Mouse (Mus musculus) erythroid progenitor cell, adult 5-6 weeks (primary cell): ENCODE results near the gene Sbf2. TPM values are rescaled to one million over a fixed set of nuclear protein-coding genes. Genes with fewer than 3 reads are reported as not detected.

ENCODE experiments used
- ATAC-seq: replicated peaks from 2 replicates; pipeline ENCODE4 v1.8.0; 2016; ENCODE audit warnings: moderate number of reproducible peaks, mild to moderate bottlenecking, moderate TSS enrichment, inconsistent platforms; ENCODE audit not compliant: poor library complexity, low FRiP score, severe bottlenecking
- total RNA-seq, 2 experiments: library from RNA; stranded (forward) in 1 of 2; stranded (reverse) in 1 of 2; fragments of 150-400 nt in 1 of 2; fragments of 186-747, 209-891 nt in 1 of 2; gene quantifications; 2 replicates each; pipeline versions ENCODE4 v1.2.3 to v1.2.4; 2015 to 2017; ENCODE audit warnings: low replicate concordance in 2 of 2

Sbf2 gene
- total RNA-seq, 2 experiments from 2014 or later = 0.38 to 10.9 TPM

DNA sequence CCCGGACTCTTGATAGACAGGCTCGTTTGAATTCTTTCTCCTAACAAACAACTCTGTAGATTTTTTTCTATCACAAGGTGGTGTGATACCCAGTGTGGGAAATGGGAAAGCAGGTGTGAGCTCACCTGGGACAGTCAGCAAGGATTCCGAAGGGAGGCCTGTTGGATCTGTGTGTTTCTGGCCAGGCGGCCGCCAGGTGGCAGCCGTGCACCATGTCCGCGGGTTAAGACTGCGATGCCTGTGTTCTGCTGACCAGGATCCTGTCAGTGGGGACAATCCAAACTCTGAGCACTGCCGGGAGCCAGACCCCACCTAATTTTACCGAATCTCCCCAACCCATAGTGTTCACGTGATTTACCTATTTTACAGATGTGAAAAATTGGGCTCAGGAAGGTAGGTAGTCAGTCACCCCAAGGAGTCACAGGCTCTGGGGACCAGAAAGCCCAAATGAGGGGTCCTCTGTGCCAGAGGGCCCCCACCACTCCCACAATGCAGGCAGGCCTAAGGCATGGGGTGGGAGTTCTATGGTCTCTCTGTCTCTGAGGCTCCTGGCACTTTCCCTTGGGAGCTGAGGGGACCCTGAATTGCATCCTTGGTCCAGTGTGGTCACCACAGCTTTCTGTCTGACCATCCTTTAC, 327.8 kb downstream of the Sbf2 start:
- ATAC-seq = peak; percentile 52; the same call in 1 of the 2 replicates

DNA sequence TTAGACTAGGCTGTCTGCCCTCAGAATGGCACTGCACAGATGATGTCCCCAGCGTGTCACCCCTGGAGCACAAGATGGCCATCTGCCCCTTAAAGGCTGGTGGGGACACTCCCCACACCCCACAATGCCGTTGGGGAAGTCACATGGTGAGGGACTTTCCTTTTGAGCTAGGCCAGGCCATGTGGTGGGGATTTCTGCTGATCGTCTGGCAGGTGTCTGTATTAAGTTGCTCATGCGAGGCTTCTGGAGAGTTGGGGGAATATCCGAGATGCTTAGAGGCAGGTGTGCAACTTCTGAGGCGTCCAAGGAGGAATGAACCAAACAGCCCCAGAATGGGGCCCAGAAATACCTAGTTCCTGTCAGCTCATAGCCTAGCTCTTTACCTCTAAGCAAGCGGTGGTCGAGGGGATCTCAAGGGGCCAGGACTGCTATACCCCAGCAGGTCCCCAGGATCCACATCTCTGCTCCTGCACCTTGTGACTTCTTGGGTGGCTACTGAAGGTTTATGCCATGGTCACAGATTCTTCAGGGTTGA, 328.5 kb downstream of the Sbf2 start:
- ATAC-seq = no peak

DNA sequence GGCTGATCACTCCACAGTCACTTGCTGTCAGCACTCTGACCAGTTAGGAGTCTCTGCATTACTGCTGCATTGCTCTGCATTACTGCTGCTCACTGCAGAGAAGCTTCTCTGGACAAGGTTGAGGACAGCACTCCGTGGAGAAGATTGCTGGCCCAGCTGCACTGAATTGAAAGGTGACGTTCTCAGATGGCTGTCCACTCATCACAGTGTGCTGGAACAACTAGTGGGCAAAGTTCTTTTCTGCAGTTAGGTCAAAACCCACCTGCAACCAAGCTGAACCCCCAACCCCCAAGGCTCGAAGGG, 328.9 kb downstream of the Sbf2 start:
- ATAC-seq = no peak

DNA sequence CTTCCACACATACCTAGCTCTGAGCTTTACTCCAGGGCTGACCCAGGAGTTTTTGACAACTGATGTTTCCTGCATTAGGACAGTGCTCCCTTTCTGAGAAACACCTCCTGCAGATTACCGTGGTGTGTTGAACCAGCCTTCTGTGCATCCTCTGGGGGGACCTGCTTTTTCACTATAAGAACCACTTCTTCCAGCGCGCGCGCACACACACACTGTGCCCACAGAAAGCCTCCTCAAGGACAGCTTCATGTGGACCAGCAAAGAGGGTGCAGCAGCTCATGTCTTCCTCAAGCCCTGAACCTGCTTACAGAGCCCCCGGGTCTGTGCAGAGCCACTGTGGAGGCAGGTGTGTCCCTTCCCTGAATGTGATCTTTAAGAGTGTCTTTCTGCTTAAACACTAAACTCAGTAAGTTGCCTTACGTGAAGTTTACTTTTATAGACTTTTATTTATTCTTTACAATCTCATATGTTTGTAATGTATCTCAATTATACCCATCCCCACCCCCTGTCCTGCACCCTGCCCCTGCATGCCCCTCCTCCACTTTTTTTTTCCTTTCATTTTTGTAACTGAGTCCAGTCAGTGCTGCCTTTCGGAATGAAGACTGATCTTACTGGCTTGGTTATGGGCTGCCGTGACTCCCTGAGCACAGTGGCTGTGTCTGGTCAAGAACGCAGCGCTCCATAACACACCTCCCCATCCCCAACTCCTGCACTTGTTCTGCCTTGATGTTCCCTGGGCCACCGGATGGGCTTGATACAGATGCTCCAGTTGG, 329.5 kb downstream of the Sbf2 start:
- no peak for ATAC-seq

DNA sequence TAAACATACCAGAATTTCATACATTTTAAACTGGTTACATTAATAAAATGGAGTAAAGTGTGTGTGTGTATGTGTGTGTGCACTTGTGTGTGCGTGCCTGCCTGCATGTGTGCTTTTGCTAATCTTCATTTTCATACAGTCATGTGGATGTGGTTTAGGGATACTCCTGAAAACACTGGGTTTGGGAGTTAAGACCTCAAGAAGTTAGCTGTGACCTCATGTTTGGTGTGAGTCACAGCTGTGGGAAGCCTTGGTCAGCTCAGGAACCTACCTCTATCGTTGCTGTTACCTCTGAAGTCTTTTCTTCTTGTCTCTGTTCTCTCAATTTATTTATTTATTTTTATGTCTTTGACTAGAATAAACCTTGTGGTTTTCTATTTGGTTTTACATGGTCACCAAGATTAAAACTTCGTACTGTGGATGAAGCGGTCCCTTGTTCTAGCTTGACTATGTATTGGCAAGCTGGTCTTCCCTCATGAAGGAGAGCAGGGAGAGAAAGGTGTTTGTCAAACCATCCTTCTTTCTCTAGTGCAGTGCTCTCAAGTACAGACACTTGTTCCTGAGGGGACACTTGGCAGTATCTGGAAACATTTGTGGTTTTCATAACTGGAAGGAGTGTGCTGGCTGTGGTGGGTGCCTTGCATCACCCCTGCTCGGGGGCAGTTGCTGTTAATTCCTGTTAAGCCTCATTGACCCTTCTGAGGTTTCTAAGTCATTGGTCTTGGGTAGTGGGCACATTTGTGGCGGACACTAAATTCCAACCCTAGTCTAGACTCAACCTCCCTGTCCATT, 331.0 kb downstream of the Sbf2 start:
- no peak for ATAC-seq

DNA sequence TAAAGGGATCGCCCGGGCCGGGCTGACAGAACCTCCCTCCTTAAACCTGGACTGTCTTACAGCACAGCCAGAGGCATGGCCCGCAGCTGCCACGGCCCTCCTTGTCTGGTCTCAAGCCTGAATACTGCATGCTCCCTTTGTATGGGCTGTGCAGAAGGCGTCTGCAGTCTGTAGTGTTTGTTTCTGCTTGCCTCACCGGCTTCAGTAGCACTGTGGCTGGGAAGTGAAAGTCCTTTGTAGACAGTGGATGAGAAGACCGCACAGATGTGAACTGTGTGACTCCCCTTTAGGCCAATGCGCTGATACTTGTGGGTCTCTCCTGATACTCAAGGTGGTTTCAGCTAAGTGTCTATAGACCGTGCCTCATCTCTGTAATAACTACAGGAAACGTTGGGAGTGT, 331.9 kb downstream of the Sbf2 start:
- no peak for ATAC-seq

DNA sequence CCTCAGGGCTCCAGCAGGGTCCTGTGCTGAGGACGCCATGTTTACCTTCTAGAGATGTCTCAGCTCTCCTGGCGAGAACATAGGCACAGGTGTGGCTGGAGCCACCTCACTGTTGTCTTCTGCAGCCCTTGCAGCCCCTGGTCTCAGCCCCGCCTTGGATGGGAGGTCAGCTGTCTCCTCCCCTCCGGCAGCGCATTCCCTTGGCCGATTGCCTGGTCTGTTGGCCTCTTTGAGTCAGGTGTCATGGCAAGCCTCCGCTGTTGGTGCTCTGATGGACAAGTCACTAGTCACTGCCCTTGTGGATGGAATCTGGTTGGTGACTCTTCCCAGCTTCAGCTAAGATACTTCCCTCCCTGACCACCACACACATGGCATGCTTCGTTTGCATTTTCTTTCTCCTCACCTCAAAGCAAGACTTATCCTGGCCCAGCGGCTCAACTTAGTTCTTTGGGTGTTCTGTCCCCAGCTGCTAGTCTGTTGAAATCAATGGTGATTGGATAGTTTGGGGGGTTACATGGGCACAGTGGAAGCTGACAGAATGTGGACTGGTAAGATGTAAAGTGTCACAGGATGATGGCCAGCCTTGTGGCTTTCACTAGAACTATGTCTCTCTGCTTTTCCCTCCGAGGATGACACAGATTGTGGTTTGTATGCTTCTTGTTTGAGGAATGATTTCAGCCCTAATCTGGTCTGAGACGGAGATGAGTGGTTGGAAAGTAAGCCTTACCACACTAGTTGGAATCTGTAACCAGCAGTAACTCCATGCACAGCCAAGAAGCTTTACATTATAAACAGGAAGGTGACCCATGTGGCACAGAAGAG, 333.1 kb downstream of the Sbf2 start:
- no peak for ATAC-seq

DNA sequence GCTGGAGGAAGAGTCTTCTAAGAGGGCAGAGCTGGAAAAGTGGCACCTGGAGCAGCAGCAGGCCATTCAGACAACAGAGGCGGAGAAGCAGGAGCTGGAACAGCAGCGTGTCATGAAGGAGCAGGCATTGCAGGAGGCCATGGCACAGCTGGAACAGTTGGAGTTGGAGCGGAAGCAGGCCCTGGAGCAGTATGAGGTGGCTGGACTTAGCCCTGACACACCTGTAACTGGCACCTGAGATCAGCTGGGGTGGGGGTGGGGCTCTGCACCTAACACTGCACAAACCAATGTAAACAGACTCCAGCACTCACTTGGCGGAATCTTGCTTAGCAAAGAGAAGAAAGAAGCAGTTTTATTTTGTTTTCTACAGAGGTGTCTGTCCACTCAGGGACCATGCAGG, 335.5 kb downstream of the Sbf2 start:
- ATAC-seq = no peak

DNA sequence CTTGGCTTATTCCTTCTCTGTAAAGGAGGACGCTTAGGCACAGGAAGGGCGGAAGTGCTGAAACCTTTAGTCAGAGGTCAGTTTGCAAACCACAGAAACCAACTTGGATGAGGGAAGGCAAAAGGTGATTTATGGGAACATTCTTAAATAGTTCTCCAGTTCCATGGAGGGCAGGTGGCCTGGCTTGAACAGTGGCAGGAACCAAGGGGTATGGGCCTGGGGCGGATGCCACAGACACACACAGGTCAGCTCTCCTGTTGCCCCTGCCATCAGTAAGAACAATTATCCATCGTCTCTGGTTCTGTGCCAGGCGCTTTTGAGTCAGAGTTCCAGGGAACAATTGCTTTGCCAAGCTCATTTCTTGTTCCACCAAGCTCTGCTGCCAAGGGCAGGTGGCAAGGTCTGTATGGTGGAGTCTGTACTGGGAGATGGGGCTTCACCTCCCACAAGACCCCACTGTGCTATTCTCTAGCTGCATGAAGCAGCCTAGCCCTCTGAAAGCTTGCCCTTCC, 336.9 kb downstream of the Sbf2 start:
- no peak for ATAC-seq

DNA sequence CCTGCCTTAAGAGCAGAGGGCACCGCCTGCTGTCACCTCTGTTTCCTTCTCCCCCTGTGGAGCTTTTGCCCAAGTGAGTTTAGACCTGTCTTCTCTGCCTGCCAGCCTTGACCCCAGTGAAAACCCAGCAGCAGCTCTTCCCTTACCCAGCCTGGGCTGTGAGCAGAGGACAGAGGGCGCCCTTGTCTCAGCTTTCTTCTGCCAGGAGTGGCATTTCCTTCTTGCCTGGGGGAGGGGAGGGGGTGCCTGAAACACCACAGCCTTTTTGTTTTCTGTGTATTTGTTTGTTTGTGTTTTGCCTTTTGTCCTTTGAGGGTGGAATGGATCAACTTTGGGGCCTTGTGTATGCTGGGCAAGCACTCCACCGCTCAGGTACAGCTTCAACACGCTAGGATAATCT, 342.3 kb downstream of the Sbf2 start:
- no peak for ATAC-seq

DNA sequence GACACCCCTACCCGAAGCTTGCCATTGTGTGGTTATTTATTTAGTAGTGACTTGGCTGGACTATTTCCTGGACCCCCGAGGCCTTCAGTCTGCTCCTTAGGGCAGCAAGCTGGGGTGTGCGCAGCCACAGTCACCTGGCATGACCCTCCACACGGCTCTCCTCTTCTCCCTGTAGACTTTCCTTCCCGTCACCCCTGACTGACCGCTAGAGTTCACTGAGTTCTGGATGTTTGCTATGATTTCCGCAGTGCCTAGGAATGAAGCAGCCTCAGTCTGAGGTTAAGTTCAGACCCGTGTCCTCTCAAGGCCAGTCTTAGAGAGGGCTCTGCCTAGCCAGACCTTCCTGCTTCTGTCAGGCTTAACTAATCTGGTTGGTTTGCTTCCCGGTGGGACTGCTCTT, 342.9 kb downstream of the Sbf2 start:
- ATAC-seq = no peak

DNA sequence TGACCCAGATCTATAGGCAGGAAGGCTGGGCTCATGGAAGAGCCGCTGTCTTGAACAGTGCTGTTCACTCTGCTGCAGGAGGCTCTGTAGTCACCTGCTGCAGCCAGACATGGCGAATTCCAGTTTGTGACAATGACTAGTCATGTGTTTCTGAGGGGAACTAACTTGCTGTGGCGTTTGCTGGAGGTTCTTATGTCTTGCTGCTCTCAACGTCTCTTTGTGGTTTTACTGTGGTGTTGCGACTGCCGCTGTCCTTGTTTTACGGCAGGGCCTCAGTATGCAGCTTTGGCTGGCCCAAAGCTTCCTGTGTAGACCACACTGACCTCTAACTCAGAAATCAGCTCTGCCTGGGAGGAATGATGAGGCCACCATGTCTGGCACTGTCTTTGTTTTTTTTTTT, 344.3 kb downstream of the Sbf2 start:
- ATAC-seq = no peak

DNA sequence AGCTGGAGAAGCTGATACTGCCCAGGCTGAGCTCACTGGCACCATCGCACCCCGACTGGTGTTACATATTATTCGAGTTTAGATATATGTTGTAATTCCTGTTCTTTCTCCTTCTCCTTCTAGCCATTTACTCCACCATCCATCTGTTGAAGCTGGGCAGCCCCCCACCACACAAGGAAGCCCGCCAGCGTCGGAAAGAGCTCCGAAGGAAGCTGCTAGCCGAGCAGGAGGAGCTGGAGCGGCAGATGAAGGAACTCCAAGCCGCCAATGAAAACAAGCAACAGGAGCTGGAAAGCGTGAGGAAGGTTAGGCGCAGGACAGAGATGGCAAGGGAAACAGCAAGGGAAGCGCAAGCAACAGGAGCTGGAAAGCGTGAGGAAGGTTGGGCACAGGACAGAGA, 344.9 kb downstream of the Sbf2 start:
- ATAC-seq = no peak

DNA sequence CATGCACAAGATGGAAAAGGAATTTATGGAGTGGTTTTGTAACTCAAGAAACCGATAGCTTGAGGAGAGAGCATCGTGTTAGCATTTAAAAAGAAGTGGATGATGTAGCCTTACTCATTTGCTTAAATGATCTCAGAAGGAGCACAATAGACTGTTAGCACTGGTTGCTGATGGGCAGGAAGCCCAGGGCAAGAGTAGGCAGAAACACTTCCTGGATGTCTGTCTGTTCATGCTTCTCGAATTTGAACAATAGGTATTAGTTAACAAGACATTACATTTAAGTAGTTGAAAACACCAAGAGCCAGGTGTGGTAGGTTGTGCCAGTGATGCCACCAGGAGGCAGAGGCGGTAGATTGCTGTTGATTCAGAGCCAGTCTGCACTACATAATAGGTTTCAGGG, 346.2 kb downstream of the Sbf2 start:
- no peak for ATAC-seq

DNA sequence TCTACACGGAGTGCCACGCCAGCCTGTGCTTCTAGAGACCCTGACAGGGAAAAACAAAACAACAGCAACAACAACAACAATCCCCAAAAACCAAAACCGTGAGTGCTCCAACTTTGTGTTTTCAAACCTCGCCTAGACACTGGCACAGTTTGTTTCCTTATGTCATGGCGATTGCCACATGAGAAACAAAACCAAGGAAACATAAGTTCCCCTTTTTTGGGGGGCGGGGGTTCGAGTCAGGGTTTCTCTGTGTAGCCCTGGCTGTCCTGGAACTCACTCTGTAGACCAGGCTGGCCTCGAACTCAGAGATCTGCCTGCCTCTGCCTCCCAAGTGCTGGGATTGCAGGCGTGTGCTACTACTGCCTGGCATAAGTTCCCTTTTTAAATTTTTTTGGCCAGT, 346.7 kb downstream of the Sbf2 start:
- no peak for ATAC-seq

DNA sequence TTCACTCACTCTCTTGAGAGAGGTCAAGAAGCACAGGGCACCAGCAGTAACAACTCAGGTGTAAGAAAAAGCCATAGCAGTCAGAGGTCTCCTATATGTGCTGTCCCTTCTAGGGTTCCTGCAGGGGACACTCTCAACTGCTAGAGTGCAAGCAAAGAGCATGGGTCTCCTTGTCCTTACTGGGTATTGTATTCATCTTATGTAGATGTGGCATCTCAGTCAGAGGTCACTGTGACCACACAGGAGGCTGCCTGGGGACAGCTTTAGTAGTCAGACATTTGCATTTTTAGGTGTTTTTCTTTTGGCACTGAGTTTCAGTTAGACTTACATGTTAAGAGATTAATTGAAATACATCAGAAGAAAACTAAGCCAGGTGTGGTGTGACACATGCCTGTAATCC, 347.7 kb downstream of the Sbf2 start:
- no peak for ATAC-seq

DNA sequence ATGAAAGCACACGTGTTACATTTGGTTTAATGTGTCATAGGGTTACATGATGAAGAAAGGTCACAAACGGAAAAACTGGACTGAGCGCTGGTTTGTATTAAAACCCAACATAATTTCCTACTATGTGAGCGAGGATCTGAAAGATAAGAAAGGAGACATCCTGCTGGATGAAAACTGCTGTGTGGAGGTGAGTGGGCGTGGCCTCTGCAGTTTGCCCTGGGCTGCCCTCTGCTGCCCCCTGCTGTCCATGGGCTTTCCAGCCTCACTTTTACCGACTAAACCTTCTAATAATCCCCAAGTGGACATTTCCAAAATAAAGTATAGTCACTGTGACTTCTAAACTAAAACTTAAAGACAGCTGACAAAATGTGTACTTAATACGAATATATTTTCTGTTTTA, 348.9 kb downstream of the Sbf2 start:
- ATAC-seq = peak; percentile 93

DNA sequence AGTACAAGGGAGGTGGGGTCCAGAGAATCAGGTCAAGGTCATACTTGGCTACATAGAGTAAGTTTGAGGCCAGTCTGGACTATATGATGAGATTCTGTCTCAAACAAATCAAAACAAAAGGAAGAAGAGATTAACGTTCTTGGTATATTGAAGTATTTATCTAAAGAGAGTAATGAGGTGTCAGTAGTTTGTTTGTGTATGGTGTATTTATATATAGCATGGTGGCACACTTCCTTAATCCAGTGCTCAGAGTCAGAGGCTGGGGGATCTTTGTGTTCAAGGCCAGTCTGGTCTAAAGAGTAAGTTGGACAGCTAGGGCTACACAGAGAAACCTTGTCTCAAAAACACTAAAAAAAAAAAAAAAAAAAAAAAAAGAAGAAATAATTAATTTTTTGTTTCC, 351.2 kb downstream of the Sbf2 start:
- ATAC-seq = no peak

DNA sequence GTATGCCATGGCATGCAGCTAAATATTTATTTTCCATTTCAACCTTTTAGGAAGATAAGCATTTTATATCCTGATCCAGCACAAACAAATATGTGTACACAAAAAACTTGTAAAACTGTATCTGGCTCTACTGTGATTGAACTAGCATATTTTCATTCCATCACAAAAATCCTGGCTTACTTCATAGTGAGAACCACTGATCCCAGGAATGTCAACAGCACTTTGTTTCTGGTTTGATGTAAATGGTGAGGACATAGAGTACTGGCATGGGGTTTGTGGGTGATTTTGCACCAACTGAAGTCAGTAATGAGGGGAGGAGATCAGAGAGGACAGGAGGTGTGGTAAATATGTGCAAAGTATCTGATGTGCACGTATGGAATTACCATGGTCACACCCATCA, 352.1 kb downstream of the Sbf2 start:
- no peak for ATAC-seq

DNA sequence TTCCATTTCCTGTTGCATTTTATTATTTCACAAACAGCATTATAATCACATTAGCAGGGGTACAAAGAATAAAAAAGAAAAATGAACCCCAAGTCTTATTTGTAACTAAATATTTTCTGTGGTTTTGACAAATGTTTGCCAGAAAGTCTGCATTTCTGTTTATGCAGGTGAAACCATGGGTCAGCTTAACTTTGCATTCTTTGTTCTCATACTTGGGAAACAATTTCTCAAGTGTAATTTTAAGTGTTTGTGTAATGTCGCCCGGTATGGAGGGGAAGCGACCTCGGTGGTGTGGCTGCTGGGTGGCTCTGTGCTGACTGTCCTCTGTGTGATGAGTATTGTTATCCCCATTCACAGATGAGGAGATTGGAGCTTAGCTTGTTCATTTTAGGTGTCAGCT, 352.9 kb downstream of the Sbf2 start:
- no peak for ATAC-seq
